Mouse (Mus musculus) kidney, adult 2 months (tissue): ENCODE results near the gene Rasa2. TPM values are rescaled to one million over a fixed set of nuclear protein-coding genes. Genes with fewer than 3 reads are reported as not detected.
"Not testable (repeated sequence)": the region's sequence is repeated elsewhere in the genome, so short reads cannot be mapped to it uniquely, and the experiment has no call there.

Source experiments
- DNase-seq: peaks from one replicate; pipeline ENCODE4 v3.0.0; 2021
- H3K27ac ChIP-seq: fragments of 200-500 bp; 2 replicates; pipeline ENCODE4 v1.5.1; 2012; ENCODE audit warnings: low read depth, low read length, control low read depth, inconsistent platforms; ENCODE audit not compliant: insufficient read depth
- H3K27me3 ChIP-seq: fragments of 200-500 bp; replicated peaks from 2 replicates; pipeline ENCODE4 v1.6.1; 2012; ENCODE audit warnings: mild to moderate bottlenecking, moderate library complexity, low read length, inconsistent platforms; ENCODE audit not compliant: control insufficient read depth, insufficient read depth
- H3K36me3 ChIP-seq: fragments of 200-500 bp; 2 replicates; pipeline ENCODE4 v1.6.1; 2012; ENCODE audit warnings: mild to moderate bottlenecking, moderate library complexity, low read length, inconsistent platforms; ENCODE audit not compliant: control insufficient read depth, insufficient read depth
- H3K4me1 ChIP-seq: fragments of 200-500 bp; 2 replicates; pipeline ENCODE4 v1.6.1; 2011; ENCODE audit warnings: low read length; ENCODE audit not compliant: control insufficient read depth, insufficient read depth
- H3K4me3 ChIP-seq: fragments of 200-500 bp; 2 replicates; pipeline ENCODE4 v1.5.1; 2011; ENCODE audit warnings: mild to moderate bottlenecking, low read depth, low read length, control low read depth; ENCODE audit not compliant: insufficient read depth
- CTCF ChIP-seq: fragments of 200-500 bp; conservative IDR thresholded peaks from 2 replicates; pipeline ENCODE4 v1.5.1; 2011; ENCODE audit warnings: low read depth, mild to moderate bottlenecking, control low read depth, low read length, moderate library complexity, mixed read lengths; ENCODE audit not compliant: insufficient read depth, insufficient read length
- POLR2A ChIP-seq: fragments of 200-500 bp; IDR thresholded peaks from one replicate; pipeline ENCODE4 v1.6.1; 2011; ENCODE audit warnings: low read depth, low read length, control low read depth
- WGBS: fragments of 180-500 bp; shearing (Covaris S2); methylation state at CpG from one replicate; pipeline ENCODE4 v1.1.7; 2018; 5-methylcytosine and 5-hydroxymethylcytosine counted together
- polyA plus RNA-seq: library from polyadenylated mRNA; depleted of rRNA; stranded (reverse); fragments of >200 nt; gene quantifications from 2 replicates; pipeline ENCODE4 v1.2.3, GENCODE M21; 2012

Gene Rasa2
- polyA plus RNA-seq, 1 experiment, result 3.5 TPM

- H3K27me3 ChIP-seq, result no peaks in the 10 kb centered on the region
- H3K4me3 ChIP-seq, result no peak overlapping the region
- H3K36me3 ChIP-seq, result no peaks in the 10 kb centered on the region
- no peak overlapping the region for H3K27ac ChIP-seq
- WGBS, result 55% methylated on average over 6 of the region's 6 CpGs
- peak; percentile 53 for DNase-seq
- TF ChIP-seq CTCF (peak; percentile 41), POLR2A (no peak)
- H3K4me1 ChIP-seq, result no peaks in the 10 kb centered on the region; the same call in 1 of the 2 replicates
Measured at GRCm38 (mm10) chr9:96652763-96653162, 21.3 kb upstream of the Rasa2 start.

DNA sequence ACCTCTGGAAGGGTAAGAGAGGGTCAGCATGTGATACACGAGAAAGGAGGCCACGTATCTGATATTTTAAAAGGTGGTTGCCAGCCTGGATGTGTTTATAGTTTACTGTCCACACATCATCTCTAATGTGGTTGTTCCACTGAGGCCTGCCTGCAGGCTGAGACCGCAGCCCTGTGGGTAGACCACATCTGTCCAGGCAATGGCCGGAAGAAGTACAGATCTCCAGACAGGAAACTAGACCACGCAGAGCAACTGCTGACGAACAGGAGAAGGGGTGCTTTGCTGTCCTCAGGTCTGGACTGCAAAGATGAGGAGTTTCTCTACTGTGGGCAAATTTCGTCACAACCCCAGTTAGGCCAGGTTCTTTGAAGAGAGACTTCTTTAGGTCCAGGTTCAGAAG, 19.4 kb upstream of the Rasa2 start:
- no peak for TF ChIP-seq POLR2A
- no peak for TF ChIP-seq CTCF
- DNase-seq, result no peak
- H3K27ac ChIP-seq, result no peak overlapping the region
- no peak overlapping the region for H3K4me3 ChIP-seq
- no peaks in the 10 kb centered on the region; the same call in 1 of the 2 replicates for H3K4me1 ChIP-seq
- 80% methylated on average over 7 of the region's 7 CpGs for WGBS
- H3K36me3 ChIP-seq, result no peaks in the 10 kb centered on the region
- no peaks in the 10 kb centered on the region for H3K27me3 ChIP-seq

GRCm38 (mm10) chr9:96649924-96650323, 18.5 kb upstream of the Rasa2 start:
- H3K36me3 ChIP-seq, result no peaks in the 10 kb centered on the region
- H3K4me1 ChIP-seq, result no peaks in the 10 kb centered on the region; the same call in 1 of the 2 replicates
- 38% methylated on average over 9 of the region's 9 CpGs for WGBS
- TF ChIP-seq CTCF (no peak), POLR2A (no peak)
- no peaks in the 10 kb centered on the region for H3K27me3 ChIP-seq
- peak overlapping the region; percentile 42; the same call in 1 of the 2 replicates for H3K27ac ChIP-seq
- DNase-seq, result peak; percentile 91
- H3K4me3 ChIP-seq, result no peak overlapping the region

- H3K4me3 ChIP-seq, result no peak overlapping the region
- no peaks in the 10 kb centered on the region; the same call in 1 of the 2 replicates for H3K4me1 ChIP-seq
- 93% methylated on average over 4 of the region's 4 CpGs for WGBS
- TF ChIP-seq POLR2A, result no peak
- TF ChIP-seq CTCF, result no peak
- H3K27me3 ChIP-seq, result no peaks in the 10 kb centered on the region
- H3K27ac ChIP-seq, result no peak overlapping the region
- no peak for DNase-seq
- H3K36me3 ChIP-seq, result no peaks in the 10 kb centered on the region
Measured at GRCm38 (mm10) chr9:96649362-96649761, 17.9 kb upstream of the Rasa2 start.

DNA sequence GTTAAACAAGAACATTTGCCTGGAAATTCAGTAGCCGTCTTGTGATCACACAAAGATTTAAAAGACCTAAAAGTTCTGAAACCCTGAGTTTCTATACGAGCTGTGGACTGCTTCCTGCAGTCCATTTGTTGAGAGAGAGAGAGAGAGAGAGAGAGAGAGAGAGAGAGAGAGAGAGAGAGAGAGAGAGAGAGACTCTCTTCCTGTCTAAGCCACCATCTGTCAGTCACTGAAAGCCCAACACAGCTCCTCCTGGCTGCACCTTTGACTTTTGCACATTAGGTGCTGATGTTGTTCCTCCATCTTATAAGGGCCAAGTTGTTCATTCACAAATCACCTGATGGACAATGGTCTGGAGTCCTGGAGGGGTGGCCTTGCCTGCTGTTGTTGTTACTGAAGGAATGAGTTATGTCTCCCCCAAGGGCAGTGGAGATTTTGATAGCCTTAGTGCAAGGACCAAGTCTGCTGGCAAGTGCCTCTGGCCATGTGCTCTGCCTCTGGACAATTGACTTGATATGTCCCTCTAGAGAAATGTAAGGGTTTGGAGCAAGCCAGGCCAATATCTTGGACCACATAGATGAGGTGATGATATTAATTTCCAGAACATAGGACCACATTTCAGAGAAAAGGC, 15.4 kb upstream of the Rasa2 start:
- 52% methylated on average over 2 of the region's 2 CpGs for WGBS
- TF ChIP-seq POLR2A (no peak), CTCF (no peak)
- H3K27me3 ChIP-seq, result no peaks in the 10 kb centered on the region
- H3K4me1 ChIP-seq, result no peaks in the 10 kb centered on the region; the same call in 1 of the 2 replicates
- H3K4me3 ChIP-seq, result no peak overlapping the region
- H3K27ac ChIP-seq, result no peak overlapping the region
- peak; percentile 19 for DNase-seq
- H3K36me3 ChIP-seq, result no peaks in the 10 kb centered on the region

- H3K27me3 ChIP-seq, result no peaks in the 10 kb centered on the region
- 86% methylated on average over 2 of the region's 2 CpGs for whole genome bisulfite sequencing
- H3K36me3 ChIP-seq, result no peaks in the 10 kb centered on the region
Measured at GRCm38 (mm10) chr9:96644840-96645239, 13.4 kb upstream of the Rasa2 start.

GRCm38 (mm10) chr9:96644002-96644401, 12.6 kb upstream of the Rasa2 start:
- H3K4me3 ChIP-seq, H3K27me3 ChIP-seq, H3K27ac ChIP-seq, H3K4me1 ChIP-seq, DNase-seq, H3K36me3 ChIP-seq: not testable (repeated sequence)
- WGBS, result 88% methylated on average over 3 of the region's 3 CpGs

More at GRCm38 (mm10) chr9:96644840-96645239, 13.4 kb upstream of the Rasa2 start:
- TF ChIP-seq POLR2A, result no peak
- TF ChIP-seq CTCF, result no peak
- Histone ChIP-seq H3K27ac (no peak overlapping the region), H3K4me1 (no peaks in the 10 kb centered on the region), H3K4me3 (no peak overlapping the region)
- DNase-seq, result no peak

DNA sequence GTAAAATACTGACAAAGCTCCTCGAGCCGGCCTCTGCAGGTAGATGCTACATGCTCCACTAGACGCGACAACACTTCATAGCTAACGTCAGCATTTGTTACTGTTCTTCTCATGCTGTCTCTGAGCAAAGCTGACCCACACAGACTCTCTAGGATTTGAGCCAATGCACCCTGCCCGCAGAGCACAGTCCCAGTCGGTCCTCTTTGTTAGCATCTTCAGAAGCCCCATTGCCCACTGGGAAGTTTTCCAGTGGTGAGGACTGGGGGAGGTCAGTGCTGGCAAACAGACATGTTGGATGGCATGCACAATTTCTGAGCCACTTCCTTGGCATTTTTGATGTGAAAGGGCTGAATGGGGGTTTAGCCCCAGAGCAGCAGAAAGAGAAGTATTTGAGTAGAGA, 8.0 kb upstream of the Rasa2 start:
- WGBS, result 48% methylated on average over 7 of the region's 7 CpGs
- Histone ChIP-seq H3K27ac (no peak overlapping the region), H3K27me3 (no peaks in the 10 kb centered on the region), H3K4me3 (no peak overlapping the region), H3K36me3 (no peaks in the 10 kb centered on the region), H3K4me1 (peaks cover 9% of the 10 kb centered on the region; the same call in 1 of the 2 replicates)
- TF ChIP-seq CTCF, result no peak
- no peak for TF ChIP-seq POLR2A
- DNase-seq, result peak; percentile 77
